Mouse (Mus musculus): ENCODE results near the gene Prkca.

DNA sequence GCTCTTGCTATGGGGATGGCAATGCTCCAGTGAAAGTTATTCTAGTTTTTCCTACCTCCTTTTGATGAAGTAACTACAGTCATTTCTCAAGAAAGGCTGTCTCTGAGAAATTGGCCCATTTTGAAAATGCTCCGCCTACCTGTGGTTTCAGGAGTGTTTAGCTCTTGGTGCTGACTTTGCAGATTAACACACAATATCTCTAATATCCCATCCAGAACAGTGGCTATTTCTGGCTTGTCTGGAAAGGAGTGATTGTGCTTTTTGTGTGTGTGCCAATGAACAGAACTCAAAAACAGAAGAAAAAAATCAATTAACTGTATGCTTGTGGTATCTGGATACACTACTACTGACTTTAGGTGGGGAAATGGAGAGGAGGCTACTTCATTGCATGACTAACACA is 395.8 kb downstream of the Prkca start:
- TF ChIP-seq CTCF (IDR thresholded peaks at IDR 0.05; ENCODE audit: low read depth) (no peak), EP300 (IDR thresholded peaks at IDR 0.05; ENCODE audit: low read depth) (no peak)
